Mouse (Mus musculus) NIH3T3 (cell line): Measurements from ENCODE around the gene Ankrd13d.

ENCODE experiments used
- DNase-seq: peaks from one replicate; pipeline ENCODE4 v3.0.0-alpha.2; 2012; ENCODE audit warnings: low read depth

Ankrd13d gene

DNA sequence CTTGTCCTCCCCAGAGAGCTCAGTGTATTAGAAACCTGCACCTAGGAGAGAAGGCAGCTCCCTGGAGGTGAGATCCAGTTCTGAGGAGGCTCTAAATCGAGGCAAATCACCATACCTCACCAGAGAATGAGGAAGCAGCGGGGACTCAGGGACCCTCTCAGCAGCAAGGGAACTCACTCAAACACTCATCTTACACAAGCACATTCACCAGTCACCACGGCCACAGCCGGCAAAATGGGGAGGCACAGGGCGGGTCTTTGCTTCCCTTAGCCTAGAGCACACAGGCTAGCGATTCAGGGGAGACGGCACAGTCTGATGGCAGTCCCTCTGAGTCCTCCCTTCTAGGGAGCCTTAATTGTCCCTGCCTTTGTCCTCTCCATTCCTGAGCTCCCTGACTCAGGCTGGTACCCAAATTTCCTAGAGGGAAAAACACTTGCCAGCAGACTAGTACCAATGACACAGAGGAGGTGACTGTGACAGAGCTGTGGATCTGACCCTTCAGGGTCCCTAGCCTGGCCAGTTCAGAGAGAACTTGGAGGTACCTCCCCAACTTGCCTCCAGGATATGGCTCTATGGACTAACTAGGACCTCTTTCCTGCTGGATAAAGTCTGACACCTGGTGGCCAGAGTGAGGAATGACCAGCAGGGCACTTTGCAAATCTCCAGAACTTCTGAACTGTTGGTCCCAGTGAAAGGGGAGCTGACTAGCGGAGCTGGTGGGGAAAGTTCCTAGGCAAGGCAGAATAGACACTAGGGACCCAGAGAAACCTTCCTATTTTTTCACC, 54.9 kb downstream of the Ankrd13d start:
- peak; percentile 95 for DNase-seq

- no peak for DNase-seq
Observed at GRCm38 (mm10) chr19:4227446-4227845, 55.5 kb downstream of the Ankrd13d start.

GRCm38 (mm10) chr19:4226779-4227178, 56.2 kb downstream of the Ankrd13d start:
- DNase-seq: no peak

GRCm38 (mm10) chr19:4222165-4222564, 60.8 kb downstream of the Ankrd13d start:
- DNase-seq: no peak

DNA sequence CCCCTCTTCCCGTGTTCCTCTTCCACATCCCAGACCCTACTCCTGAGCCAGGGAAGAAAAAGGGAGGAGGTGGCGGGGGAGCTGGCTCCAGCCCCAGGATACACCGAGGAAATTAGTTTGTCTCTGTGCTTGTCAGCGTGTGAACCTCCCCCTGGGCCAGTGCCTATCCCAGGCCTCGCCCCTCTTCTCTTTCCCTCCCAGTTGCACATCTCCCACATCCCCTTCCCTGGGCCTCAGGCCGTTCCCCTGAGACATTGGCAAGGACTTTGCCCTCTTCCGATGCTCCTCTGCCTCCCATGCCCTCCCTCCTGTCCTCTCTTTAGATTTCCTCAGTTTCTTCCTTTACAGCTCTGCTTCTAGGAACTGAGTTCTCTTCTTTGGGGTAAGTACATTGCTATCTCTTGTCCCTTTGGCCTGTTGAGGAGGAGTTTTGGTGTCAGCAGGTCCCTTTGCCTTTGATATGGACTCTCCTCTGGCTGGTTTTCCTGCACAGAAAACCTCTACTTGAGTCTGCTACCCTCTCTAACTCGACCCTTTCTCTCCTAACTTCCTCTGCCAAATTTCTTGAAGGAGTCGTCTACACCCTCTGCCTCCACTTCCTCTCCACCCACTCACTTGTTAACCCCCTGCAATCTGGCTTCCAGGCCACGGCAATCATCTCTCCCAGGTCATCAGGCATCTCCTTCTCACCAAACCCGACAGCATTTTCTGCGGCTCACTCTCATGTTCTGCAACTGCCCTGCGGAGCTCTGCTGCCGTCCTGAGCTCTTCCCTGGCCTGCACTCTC, 61.8 kb downstream of the Ankrd13d start:
- DNase-seq: peak; percentile 61

DNA sequence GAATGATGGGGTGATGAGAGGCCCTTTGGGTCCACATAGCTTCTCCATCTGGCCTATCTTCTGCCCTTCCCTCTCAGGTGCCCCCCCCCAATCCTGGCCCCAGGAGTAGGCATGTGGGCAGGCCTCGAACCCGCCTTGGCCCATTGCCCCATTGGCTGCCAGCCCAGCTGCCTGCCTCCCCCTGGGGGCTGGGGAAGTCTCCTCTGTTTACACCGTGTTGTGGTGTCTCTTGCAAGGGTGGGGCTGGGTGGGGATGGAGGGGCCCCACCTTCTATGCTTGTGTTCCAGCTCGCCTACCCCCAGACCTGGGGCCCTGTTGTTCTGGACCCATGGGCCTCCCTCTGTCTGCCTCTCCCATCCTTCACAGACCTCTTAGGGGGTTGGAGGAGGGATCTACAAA, 62.5 kb downstream of the Ankrd13d start:
- no peak for DNase-seq
